Mouse (Mus musculus) lung, adult 2 months (tissue): ENCODE results near the gene Mipol1.

Experiments used
- CTCF ChIP-seq: fragments of 200-500 bp; IDR thresholded peaks from 2 replicates; pipeline ENCODE4 v1.5.1; 2011; ENCODE audit warnings: mild to moderate bottlenecking, low read length, control low read depth; ENCODE audit not compliant: insufficient read depth
- POLR2A ChIP-seq: fragments of 200-500 bp; IDR thresholded peaks from 2 replicates; pipeline ENCODE4 v1.6.1; 2011; ENCODE audit warnings: low read depth, mild to moderate bottlenecking, control low read depth, low read length, borderline replicate concordance; ENCODE audit errors: extremely low read depth

DNA sequence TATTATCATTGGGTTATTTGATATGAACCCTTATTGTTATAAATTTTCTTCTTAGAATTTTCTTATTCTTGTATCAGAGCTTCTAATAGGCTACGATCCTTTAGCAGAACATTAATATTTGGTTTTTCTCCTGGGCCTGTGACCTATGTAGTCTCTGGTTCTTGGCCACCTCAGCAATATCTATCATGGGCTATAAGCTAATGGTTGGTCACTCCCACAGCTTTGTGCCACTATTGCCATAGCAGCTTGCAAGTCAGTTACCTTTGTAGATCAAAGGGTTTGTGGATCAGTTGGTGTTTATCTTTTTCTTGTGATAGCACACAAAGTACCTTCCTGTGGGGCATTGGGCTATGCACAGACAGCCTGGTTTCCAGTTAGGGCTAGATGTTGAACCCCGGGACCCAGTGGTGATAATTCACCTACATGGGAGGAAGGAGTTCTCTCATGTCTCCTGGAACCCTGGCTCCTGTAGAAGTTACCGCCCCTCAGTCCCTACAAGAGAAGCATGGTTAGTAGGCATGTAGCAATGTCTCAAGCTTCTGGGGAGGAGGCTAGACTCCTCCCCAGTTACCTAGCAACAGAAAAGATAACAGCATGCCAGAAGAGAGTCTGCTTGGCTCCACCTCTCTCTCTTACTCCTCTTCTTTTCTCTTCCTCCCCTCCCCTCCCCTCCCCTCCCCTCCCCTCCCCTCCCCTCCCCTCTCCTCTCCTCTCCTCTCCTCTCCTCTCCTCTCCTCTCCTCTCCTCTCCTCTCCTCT lies 141.7 kb downstream of the Mipol1 start:
- TF ChIP-seq CTCF (no peak), POLR2A (no peak)
